Mouse (Mus musculus) spleen, postnatal 36 days (tissue): ENCODE measurements around the gene Lmln.
"Not testable (repeated sequence)": the region's sequence is repeated elsewhere in the genome, so short reads cannot be mapped to it uniquely, and the experiment has no call there.

Source experiments
- DNase-seq, 2 experiments: peaks; one replicate each; pipeline ENCODE4 v3.0.0; 2022; ENCODE audit warnings: low spot score in 2 of 2, mixed read lengths in 1 of 2

The Lmln gene

GRCm38 (mm10) chr16:33062024-33062681 lies at the start of gene Lmln:
Gene Lmln, plus strand, starts transcription at chr16:33062521.
- peak; percentile 88 to 90 for DNase-seq

DNA sequence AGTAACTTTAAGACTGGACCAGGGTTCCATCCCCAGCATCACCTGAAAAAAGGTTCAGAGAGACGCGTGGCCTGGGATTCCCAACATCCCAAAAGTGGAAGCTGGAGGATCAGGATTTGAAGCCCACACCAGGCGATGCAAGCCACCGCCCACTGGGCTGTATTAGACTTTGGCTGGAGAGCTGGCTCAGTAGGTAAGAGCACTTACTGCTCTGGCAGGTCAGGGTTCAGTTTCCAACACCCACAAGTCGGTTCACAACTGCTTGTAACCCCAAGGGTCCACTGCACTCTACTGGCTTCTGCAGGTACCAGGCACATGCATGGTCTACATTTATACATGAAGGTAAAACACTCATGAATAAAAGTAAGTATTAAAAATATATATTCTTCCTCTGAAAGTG lies 48.5 kb upstream of the Lmln start:
- no peak for DNase-seq

DNA sequence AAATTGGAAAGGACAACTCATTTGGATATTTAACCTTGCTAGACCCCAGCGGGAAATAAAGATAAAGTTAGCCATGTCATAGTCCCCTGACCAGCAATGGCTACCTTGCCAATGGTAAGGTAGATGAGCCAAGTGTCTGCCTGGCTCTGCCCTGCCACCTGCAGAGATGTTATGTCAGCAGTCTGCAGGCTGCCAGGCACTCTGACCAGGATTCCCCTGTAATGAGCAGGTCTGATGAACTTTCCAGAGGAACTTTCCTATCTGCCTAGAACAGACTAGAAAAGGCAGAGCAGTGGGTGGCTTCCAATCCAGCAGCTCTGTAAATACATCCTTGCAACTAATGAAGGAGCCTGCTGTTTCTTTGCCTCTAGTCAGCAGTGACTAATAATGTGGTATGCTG lies 47.4 kb upstream of the Lmln start:
- no peak for DNase-seq

DNA sequence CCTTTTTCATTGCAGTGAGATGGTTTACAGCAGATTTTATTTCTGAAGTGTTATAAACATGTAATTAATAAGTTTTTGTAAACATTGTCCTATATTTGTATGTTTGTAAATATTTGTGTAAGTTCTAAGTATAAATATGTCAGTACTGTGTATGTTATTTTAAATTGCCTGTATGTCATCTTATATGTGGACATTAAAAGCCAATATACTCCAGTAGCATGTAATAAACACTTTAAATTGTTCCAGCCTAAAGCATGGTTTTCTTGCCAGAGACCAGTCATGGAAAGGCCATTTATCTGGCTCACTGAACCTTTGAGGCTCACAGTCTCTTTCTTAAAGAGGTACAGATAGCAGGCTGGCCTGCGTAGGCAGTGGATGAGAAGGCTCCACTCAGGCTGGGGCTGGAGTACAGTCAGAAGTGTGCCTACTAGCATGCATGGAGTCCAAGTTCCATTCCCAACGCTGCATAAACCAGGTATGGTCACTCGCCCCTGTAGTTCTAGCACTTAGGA lies 46.9 kb upstream of the Lmln start:
- no peak for DNase-seq

DNA sequence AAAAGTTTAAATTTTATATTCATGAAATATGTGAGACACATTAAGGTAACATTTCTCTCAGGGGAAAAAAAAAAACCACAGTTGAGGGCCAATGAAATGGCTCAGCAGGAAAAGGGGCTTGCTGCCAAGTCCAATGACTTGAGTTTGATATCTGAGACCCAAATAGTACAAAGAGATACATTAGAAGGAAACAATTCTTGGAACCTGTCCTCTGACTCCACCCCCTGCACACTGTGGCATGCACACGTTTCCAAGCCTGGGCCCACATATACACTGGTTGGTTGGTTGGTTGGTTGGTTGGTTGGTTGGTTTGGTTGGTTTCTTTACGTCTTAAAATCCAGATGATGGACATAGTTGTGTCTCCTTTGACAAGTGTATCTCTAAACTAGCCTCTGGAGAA lies 46.3 kb upstream of the Lmln start:
- no peak for DNase-seq

GRCm38 (mm10) chr16:33017677-33018349 lies 44.5 kb upstream of the Lmln start:
- DNase-seq: no peak

DNA sequence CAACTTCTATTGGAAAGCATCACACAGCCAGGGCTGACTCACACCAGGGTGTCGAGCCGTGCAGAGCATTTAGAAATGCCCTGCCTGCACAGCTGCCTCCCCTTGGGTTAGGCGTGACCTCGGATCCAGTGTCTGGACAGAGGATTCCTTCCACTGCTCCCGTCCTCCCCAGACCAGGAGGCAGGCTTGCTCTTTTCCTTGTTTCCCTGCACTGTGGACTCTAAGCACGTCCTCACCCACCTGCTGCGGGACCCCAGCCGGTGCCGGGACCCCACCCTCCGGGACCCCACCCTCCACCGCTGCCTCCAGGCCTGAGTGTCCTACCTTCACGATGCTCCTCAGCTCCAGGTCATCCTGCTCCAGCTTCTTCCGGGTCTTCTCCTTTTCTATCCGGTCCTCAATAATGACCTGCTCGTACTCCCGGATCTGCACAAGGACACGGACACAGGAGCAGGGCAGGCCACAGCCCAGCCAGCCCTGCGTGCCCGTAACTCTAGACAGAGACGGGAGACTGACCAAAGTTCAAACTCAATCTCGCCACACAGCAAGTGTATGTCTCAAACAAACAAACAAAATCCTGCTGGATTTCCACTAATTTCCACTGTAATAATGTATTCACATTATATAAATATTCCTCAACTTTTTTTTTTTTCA lies 43.1 kb upstream of the Lmln start:
- DNase-seq: no peak

DNA sequence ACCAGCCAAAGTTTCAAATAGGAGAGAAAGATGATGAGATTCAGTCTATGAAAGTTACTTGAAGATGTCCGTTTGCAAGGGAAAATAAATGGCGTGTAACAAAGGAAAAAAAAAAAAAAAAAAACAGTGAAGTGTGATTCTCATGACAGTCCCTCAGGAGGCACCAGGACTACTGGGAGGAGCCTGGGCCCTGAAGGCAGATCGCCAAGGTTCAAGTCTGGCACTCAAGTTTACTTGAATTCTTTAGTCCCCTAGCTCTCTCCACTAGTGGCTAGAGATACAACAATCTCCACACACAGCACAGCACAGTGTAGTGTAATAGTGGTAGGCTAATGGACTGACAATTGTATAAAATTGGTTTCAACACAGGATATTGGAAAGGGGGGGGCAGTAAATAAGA lies 40.9 kb upstream of the Lmln start:
- DNase-seq: no peak

- peak; percentile 69 to 71 for DNase-seq
Measured at GRCm38 (mm10) chr16:33023750-33024149, 38.6 kb upstream of the Lmln start.

- no peak for DNase-seq
Measured at GRCm38 (mm10) chr16:33024456-33025104, 37.7 kb upstream of the Lmln start.

DNA sequence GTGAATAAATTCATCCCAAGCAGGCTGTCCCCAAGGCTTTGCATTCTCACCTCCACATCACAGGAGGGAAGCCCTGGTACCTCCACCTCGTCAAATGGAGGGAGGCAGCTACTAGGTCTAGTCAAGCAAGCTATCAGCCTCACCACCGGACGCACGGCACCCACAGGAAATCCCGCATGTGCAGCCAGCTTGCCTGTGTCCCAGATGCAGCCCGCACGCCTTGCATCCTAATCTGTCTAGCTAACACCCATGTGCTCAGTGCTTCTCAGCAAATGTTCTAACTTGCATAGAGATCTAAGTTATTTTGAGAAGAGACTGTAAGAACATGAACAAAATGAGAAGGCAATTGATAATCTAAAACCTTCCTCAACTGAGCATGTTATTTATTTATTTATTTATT lies 36.0 kb upstream of the Lmln start:
- DNase-seq: no peak

GRCm38 (mm10) chr16:33036006-33036405 lies 26.3 kb upstream of the Lmln start:
- no peak for DNase-seq

GRCm38 (mm10) chr16:33042682-33043081 lies 19.6 kb upstream of the Lmln start:
- DNase-seq: no peak

GRCm38 (mm10) chr16:33043268-33043667 lies 19.1 kb upstream of the Lmln start:
- DNase-seq: peak in 1 of 2 experiments; percentile 22

DNA sequence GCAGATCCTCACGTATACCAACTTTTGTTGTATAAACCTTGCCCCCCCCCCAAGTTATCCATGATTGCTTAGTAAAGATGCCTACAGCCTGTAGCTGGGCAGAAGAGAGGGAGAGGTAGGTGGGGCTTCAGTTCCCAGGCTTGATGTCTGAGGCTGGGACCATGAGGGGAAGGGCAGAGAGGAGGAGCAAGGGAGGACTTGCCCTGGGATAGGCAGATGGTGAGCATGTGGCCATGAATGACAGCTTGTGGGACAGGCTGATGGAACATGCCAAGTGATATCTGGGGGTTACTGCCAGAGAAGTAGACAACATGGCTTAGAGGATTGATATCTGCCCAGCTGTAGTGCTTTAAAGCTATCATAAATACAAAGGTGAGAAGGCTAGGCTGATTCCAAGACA lies 14.3 kb upstream of the Lmln start:
- no peak for DNase-seq

- DNase-seq: no peak
Measured at GRCm38 (mm10) chr16:33048686-33049085, 13.6 kb upstream of the Lmln start.

DNA sequence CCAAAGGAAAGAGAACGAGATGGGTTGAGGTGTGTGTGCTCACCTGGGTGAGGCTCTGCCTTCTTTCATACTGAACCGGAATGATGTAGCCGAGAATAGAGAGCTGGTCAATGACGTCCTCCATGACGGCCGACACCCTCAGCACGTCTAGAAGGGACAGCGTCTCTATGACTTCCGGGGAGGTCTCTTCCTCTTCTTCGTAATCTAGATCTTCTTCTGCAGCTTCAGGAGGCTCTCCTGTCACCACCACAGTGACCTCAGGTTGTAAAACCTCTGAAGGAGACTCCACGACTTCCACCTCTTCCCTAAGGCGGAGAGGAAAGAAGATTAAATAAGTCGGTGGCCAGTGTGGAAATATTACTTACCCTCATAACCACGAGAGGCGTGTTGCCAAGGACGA lies 12.5 kb upstream of the Lmln start:
- no peak for DNase-seq

DNA sequence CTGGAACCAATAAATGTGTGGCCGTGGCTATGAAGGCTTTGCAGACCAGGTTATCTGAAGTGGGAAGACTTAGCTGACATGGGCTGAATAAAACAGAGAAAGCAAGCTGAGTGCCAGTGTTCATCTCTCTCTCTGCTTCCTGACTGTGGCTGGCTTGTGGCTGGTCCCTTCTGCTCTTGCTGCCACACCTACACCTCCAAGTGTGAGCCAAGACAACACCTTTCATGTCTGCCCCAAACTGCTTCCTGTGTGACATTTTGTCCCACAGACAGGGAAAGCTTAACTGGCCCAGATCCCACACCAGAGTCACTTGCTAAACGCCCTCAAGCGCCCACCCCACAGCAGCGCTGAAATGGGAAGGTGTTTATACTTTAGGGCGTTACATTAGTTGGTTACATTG lies 9.2 kb upstream of the Lmln start:
- DNase-seq: no peak

GRCm38 (mm10) chr16:33054927-33055326 lies 7.4 kb upstream of the Lmln start:
- not testable (repeated sequence) for DNase-seq

DNA sequence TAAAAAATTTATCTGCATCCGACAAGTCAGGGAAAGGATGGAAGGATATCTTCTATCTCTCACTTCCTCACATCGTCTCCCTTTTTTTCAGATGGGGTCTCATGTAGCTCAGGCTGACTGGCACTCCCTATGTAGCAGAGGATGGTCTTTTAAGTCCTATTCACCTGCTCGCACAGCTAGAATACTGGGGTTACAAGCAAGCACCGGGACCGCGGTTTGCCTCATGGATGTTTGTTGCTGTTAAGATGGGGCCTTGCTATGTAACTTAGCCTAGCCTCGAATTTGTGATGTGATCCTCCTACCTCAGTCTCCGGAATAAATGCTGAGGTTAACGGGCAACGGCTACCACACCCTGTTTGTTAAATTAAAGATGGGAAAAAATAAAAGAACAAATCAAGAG lies 6.7 kb upstream of the Lmln start:
- no peak for DNase-seq

- peak; percentile 84 to 87 for DNase-seq
Measured at GRCm38 (mm10) chr16:33056095-33056785, 6.1 kb upstream of the Lmln start, which contains the start of the genes Iqcg and Rpl35a. Gene Iqcg, minus strand, starts transcription at chr16:33056218. Gene Rpl35a, plus strand, starts transcription at chr16:33056453.

DNA sequence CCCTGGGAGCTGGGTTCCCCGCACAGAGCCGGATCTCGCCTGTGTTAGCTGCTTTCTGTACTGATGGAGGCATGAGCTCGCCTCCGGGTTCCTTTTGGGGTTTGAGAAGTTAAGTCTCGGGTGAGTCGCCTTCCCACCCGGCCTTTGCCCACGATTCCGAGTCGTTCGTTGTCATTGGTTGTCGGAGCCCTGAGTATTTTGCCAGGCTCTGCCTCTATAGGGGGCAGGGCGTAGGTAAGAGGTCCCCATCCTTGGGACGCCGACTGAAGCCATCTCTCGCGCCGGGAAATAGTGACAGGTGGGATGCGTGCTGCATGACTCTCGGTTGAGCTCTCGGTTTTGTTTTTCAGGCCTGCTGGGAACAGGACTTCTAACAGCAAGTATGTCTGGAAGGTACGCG lies 5.5 kb upstream of the Lmln start:
- no peak for DNase-seq
